Mouse (Mus musculus) cerebellum, postnatal 14 days (tissue): Measurements from ENCODE around the gene Phc2.
"Not testable (repeated sequence)": the region's sequence is repeated elsewhere in the genome, so short reads cannot be mapped to it uniquely, and the experiment has no call there.

Source experiments
- DNase-seq, 2 experiments: peaks; one replicate each; pipeline ENCODE4 v3.0.0; 2021; ENCODE audit warnings: mixed read lengths in 2 of 2

Phc2 gene

DNA sequence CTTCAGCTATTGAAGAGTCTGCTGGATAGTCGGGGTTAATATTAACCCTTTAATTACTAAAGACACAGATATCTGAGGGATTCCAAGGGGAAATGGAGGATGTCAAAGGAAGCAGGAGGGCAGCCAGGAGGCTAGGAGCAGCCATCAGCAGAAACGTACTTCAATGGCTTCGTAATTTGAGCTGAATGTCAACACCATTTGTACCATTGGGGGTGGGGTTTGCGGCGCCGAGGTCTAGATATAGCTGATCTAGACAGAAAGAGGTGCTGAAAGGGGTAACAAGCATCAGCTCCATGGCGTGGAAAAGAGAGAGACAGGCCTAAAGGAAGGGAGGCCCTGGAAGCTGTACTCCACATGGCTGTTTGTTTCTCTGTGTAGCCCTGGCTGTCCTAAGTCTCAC is 7.7 kb upstream of the Phc2 start:
- DNase-seq: no peak

- DNase-seq: no peak
Measured at GRCm38 (mm10) chr4:128648567-128649255, 5.8 kb upstream of the Phc2 start.

- peak; percentile 87 to 94 for DNase-seq
Measured at GRCm38 (mm10) chr4:128651530-128651929, 3.0 kb upstream of the Phc2 start.

- DNase-seq: peak in 1 of 2 experiments; percentile 32
Measured at GRCm38 (mm10) chr4:128652584-128653298, 1.8 kb upstream of the Phc2 start.

GRCm38 (mm10) chr4:128655446-128655845 is 944 bp downstream of the Phc2 start:
- peak in 1 of 2 experiments; percentile 48 for DNase-seq

DNA sequence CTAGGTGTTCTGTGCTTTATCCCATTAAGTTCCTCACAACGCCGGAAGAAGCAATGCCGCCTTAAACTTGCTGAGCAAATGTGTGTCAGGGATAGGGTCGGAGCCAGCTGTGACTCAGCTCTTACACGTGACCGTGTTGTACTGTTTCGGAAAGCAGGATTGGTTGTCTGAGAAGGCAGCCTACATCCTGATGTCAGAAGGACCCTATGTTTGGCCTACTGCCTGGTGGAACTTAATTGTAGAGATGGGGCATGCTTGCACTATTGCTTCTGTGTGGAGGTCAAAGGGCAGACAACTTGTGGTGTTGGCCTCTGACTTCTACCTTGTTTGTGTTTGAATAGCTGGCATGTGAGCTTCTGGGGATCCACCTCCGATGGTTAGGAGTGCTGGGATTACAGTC is 5.7 kb downstream of the Phc2 start:
- DNase-seq: no peak

GRCm38 (mm10) chr4:128661063-128661462 is 6.6 kb downstream of the Phc2 start:
- no peak for DNase-seq

DNA sequence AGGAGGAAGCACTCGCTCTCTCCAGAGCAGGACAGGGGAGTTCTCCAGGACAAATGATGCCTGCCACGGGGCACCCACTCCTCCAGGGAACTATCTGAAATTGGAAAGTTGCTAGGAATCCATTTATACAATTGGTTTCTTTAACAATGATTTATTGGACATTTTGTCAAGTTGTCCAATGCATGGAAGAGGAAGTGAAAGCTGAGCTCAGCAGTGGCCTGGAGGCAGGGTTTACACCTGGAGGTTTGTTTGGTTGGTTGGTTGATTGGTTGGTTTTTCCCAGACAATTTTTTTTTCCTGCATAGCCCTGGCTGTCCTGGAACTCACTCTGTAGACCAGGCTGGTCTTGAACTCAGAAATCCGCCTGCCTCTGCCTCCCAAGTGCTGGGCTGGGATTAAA is 9.5 kb downstream of the Phc2 start:
- no peak for DNase-seq

- peak; percentile 73 to 80 for DNase-seq
Measured at GRCm38 (mm10) chr4:128666362-128666761, 11.9 kb downstream of the Phc2 start.

DNA sequence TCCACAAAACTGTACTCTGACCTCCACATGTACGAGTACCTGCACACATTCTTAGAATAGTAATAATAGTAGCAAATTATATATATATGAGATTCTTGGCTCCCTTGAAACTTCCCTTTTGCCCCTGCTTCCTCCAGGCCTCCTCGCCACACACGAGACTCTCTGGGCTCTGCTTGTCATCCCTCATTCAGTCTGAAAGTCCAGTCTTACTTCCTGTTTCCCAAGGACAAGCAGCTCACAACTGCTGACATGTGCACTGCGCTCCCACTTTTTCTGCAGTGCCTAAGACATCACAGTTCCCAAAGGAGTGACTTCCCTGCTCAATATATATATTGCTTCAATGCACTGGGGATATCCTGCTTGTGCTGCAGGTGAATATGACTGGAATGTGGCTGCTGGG is 12.7 kb downstream of the Phc2 start:
- DNase-seq: not testable (repeated sequence)

GRCm38 (mm10) chr4:128669229-128669628 is 14.7 kb downstream of the Phc2 start:
- DNase-seq: no peak

DNA sequence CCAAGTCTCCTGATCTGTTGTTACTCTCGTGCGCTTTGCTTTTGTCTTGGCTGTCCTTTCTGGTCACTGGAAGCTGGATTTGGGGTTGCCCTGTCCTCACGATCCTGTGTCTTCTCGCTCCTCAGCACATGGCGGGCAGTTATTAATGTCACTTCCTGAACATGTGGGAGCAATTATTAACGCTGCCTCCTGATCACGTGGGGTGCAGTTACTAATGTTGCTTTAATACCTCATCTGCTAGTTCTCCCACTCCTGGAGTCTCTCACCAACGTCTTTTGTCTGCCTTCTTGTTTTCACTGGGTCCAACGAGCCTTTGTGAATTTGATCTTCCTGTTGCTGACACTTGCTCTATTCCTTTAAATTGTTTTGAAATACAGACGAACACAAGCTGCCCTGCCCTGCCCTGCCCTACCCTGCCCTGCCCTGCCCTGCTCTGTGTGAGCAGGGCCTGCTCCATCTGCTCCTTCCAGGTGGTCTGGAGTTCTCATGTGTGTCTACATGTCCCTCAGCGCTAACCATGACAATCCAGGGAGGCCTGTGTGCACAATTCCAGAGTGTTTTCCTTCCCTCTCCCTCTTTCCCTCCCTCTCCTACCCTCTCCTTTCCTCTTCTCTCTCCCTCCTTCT is 16.2 kb downstream of the Phc2 start:
- no peak for DNase-seq

DNA sequence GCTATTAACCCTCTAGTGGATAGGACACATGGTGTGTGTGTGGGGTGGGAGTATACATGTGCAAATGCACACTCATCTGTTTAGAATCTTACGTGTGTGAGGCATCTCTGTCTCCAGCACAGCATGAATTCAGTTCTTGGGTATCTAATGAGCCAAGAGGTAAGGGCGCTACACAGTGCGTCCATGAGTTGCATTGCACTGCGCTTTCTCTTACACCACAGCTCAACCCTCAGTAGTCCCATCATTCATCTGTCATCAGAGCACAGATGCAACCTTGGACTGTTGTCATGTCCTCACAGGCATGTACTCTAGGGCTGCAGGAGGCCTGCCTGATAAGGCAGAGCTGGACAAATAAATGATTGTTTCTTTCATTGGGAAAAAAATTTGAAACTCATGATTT is 18.0 kb downstream of the Phc2 start:
- no peak for DNase-seq

GRCm38 (mm10) chr4:128678564-128679217 is 24.2 kb downstream of the Phc2 start:
- DNase-seq: no peak

- DNase-seq: peak; percentile 59 to 65
Measured at GRCm38 (mm10) chr4:128681126-128681525, 26.6 kb downstream of the Phc2 start.

DNA sequence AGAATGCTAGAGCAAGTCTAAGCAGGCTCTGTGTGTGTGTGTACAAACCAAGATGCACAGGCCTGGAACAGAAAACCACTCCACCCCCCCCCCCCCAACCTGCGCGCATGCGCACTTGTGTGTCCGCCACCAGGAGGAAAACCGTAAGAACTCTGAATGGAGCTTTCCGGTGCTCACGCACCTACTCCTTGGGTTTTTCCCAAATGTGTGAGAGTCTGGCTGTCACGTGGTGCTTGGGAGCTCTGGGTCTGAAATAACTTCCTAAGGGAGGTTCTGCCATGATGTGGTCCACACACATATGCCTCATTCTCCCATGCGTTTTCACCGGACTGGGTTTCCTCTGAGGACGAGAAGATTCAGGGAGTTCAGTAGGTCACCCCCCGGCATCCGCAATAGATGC is 27.8 kb downstream of the Phc2 start:
- no peak for DNase-seq

GRCm38 (mm10) chr4:128683706-128684105 is 29.2 kb downstream of the Phc2 start:
- no peak for DNase-seq

DNA sequence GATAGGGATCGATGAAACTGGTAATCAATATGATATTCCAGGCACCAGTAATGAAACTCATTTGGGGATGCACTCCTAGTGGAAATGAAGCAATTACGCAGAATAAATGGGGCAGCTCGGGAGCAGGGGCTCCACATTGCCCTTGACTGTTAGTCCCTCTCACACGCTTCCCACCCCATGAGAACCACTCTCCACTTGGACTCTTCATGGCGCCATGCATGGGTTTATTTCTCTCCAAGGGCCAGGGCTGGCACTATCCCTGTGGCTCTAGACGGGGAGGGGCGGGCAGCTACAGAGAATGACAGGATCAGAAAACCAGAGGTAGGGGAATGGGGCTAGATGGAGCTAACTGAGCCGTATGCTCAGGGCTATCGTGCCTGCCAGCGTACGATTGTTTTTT is 29.6 kb downstream of the Phc2 start:
- DNase-seq: no peak

DNA sequence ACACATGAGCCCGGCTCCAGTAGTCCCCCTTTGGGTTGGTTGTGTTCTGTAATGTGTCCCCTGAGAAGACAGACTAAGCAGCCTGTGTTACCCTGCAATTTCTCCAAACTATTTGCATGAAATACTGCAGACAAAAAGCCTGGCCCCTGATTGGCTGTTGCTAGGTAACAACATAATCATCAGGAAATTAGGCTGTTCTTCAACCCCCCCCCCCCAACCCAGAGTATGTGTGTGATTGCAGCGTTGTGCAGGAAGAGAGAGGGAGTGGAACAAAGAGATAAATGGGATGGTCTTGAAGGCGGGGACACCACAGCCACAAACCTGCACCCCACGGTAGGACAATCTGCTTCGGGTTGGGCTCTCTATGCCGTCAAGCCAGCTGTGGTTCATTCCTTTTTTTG is 34.0 kb downstream of the Phc2 start:
- DNase-seq: no peak

DNA sequence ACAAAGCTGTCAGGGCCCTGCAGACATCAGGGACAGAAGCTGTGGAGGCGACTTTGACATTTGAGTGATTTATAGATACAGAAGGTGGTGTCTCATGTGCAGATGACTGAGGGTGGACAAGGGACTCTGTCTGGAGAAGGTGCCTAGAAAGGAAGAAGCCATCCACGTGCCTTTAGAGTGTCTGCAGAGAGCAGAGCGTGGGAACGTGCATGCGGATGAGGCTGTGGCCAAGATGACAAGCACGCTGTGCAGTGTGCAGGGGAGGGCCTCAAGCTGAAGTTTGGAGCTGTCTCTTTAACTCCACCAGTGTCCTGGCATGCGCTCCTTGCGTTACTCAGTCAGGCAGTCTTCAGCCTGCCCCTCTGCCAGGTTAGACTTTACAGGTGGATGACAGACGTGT is 34.5 kb downstream of the Phc2 start:
- DNase-seq: peak in 1 of 2 experiments; percentile 48

DNA sequence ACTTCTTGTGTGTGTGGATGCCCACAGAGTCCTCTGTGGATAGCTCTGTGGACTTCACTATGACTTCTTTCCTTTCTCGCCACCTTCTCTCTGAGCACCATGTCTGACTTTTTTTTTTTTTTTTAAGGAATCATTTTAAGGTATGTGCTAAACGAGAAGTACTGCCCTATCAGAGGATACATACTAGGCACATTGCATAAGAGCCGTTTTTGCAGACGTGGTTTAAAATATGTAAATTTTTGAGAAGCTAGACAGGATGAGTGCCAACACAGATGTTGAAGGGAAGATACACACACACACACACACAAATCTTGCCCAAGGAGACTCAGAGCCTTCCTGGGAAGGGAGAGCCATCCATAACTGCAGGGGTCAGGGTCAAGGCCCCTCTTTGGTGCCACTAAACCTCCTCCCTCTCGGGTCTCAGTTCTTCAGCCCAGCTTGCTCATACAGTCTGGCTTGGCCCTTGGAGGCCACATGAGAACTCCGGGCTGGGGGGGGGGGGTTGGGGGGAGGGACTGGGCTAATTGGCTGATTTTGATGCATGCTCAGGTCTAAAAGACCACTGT is 35.3 kb downstream of the Phc2 start:
- no peak for DNase-seq

GRCm38 (mm10) chr4:128691195-128691594 is 36.7 kb downstream of the Phc2 start:
- no peak for DNase-seq
